Mouse (Mus musculus) erythroblast, embryonic 14.5 days (primary cell): ENCODE data around the gene Atxn1.

Experiments used
- GATA1 ChIP-seq: IDR thresholded peaks from 2 replicates; pipeline ENCODE4 v1.6.1; 2012; ENCODE audit warnings: low read length, inconsistent platforms, mixed read lengths
- TAL1 ChIP-seq: IDR thresholded peaks from 3 replicates; pipeline ENCODE4 v1.6.1; 2012; ENCODE audit warnings: low read length, inconsistent platforms, mixed read lengths

- TF ChIP-seq TAL1 = no peak
- TF ChIP-seq GATA1 = no peak
These were observed 405.6 kb downstream of the Atxn1 start for GRCm38 (mm10) chr13:45559258-45559657.
